Mouse (Mus musculus): ENCODE measurements at regions not wholly inside any gene's neighbourhood (a gene's known extent, or its start where the extent isn't known, plus 50 kb on each side); places are given as distances from the start of the nearest gene placed in this dataset.

DNA sequence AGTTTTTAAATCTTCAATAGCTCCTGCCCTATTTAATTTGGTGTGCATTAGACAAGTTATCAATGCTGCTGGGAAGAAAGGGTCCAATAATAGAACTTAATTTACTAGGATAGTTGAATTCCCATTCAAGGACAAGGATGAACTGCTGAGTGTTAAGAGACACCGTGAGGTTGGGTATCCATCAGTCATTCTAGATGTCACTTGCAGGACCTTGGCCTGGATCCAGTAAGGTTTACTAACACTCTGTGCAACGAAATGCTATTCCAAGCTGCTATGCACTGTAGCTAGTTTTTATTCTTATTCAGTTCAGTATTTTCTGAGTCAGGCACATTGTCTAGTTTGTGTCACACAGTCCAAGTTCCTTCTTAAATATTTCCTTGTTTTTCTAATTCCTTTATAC, 376.4 kb downstream of the Gja1 start:
- TF ChIP-seq CTCF (IDR thresholded peaks at IDR 0.05; ENCODE audit: extremely low read depth, insufficient read length, insufficient replicate concordance, low read depth, low read length), result no peak
- TF ChIP-seq POLR2A (IDR thresholded peaks at IDR 0.05; ENCODE audit: low read depth, low read length), result no peak

All from small intestine, adult 2 months (tissue).